Mouse (Mus musculus) embryonic facial prominence, embryonic 13.5 days (tissue): ENCODE measurements around the gene St6gal1. TPM values are rescaled to one million over a fixed set of nuclear protein-coding genes. Genes with fewer than 3 reads are reported as not detected.

Experiments used
- polyA plus RNA-seq: library from polyadenylated mRNA; unstranded; fragments of >200 nt; fragmentation: Nextera tagmentation; extraction: Ambion mirVana; gene quantifications from 2 replicates; pipeline ENCODE4 v1.2.1, GENCODE M21; 2015

The St6gal1 gene
- polyA plus RNA-seq, 1 experiment from 2014 or later = 19.6 TPM

Other genes with a start within 250 kb of the St6gal1 start
- 0.13 and 1.9 TPM in 2 replicates for gene Kng2, start 195.3 kb upstream of the St6gal1 start, polyA plus RNA-seq
- 10.7 TPM in 1 of 2 replicates, not detected in the other for gene Kng1, start 166.9 kb upstream of the St6gal1 start, polyA plus RNA-seq
- gene Eif4a2, start 117.3 kb upstream of the St6gal1 start, polyA plus RNA-seq = 255 and 283 TPM in 2 replicates
- gene Rfc4, start 97.0 kb upstream of the St6gal1 start, polyA plus RNA-seq = 107 and 125 TPM in 2 replicates
- not detected in 2 replicates for gene Adipoq, start 78.2 kb upstream of the St6gal1 start, polyA plus RNA-seq
- gene Rtp1, start 204.4 kb downstream of the St6gal1 start, polyA plus RNA-seq = 0.87 and 2.9 TPM in 2 replicates